Mouse (Mus musculus) lung, postnatal 0 days (tissue): ENCODE data around the gene Sod3. TPM values are rescaled to one million over a fixed set of nuclear protein-coding genes. Genes with fewer than 3 reads are reported as not detected.

ENCODE experiments used
- ATAC-seq: fragments of 200-750 bp; cut with Nextera tagmentation; 2 replicates; pipeline ENCODE4 v1.8.0; 2017; ENCODE audit warnings: moderate library complexity
- DNase-seq: peaks from one replicate; pipeline ENCODE4 v3.0.0-alpha.2; 2016; ENCODE audit warnings: low spot score
- H3K27ac ChIP-seq: fragments of 300-500 bp; sonication (generic); 2 replicates; pipeline ENCODE4 v1.5.1; 2014; ENCODE audit warnings: antibody characterized with exemption, mild to moderate bottlenecking, low read length, mixed read lengths
- H3K27me3 ChIP-seq: fragments of 300-500 bp; sonication (generic); replicated peaks from 2 replicates; pipeline ENCODE4 v1.6.1; 2014; ENCODE audit warnings: low read length, mixed read lengths; ENCODE audit not compliant: insufficient read depth
- H3K36me3 ChIP-seq: fragments of 300-500 bp; sonication (generic); 2 replicates; pipeline ENCODE4 v1.6.1; 2014; ENCODE audit warnings: low read length, mixed read lengths; ENCODE audit not compliant: insufficient read depth
- H3K4me1 ChIP-seq: fragments of 300-500 bp; sonication (generic); 2 replicates; pipeline ENCODE4 v1.6.1; 2014; ENCODE audit warnings: antibody characterized with exemption, low read depth, low read length, mixed read lengths; ENCODE audit not compliant: insufficient read depth
- H3K4me2 ChIP-seq: fragments of 300-500 bp; sonication (generic); replicated peaks from 2 replicates; pipeline ENCODE4 v1.6.1; 2014; ENCODE audit warnings: low read depth, mild to moderate bottlenecking, low read length, moderate library complexity, mixed read lengths
- H3K4me3 ChIP-seq: fragments of 300-500 bp; sonication (generic); 2 replicates; pipeline ENCODE4 v1.5.1; 2014; ENCODE audit warnings: low read depth, low read length
- H3K9ac ChIP-seq: fragments of 300-500 bp; sonication (generic); replicated peaks from 2 replicates; pipeline ENCODE4 v1.6.1; 2014; ENCODE audit warnings: low read depth, mild to moderate bottlenecking
- H3K9me3 ChIP-seq: fragments of 300-500 bp; sonication (generic); 2 replicates; pipeline ENCODE4 v1.6.1; 2016; ENCODE audit warnings: low read length, mixed read lengths
- CTCF ChIP-seq: IDR thresholded peaks from 2 replicates; pipeline ENCODE4 v1.5.1; 2016; ENCODE audit warnings: antibody characterized with exemption, mild to moderate bottlenecking
- EP300 ChIP-seq: IDR thresholded peaks from 2 replicates; pipeline ENCODE4 v1.6.1; 2016; ENCODE audit warnings: antibody characterized with exemption, mild to moderate bottlenecking, control low read depth
- WGBS: fragments of 180-500 bp; shearing (Covaris S2); extraction: QIAGEN DNeasy Blood & Tissue Kit; methylation state at CpG from one replicate; pipeline ENCODE4 v1.1.7; 2014; 5-methylcytosine and 5-hydroxymethylcytosine counted together
- polyA plus RNA-seq: library from polyadenylated mRNA; unstranded; fragments of >200 nt; fragmentation: Nextera tagmentation; extraction: Ambion mirVana; gene quantifications from 2 replicates; pipeline ENCODE4 v1.2.1, GENCODE M21; 2015

Gene Sod3
- polyA plus RNA-seq, 1 experiment from 2014 or later, result 16.8 TPM

GRCm38 (mm10) chr5:52408668-52409315, 45.2 kb downstream of the Sod3 start:
- no peak for ATAC-seq
- H3K9me3 ChIP-seq, result no peaks in the 10 kb centered on the region
- no peak for DNase-seq

GRCm38 (mm10) chr5:52410197-52410596, 46.6 kb downstream of the Sod3 start:
- H3K9ac ChIP-seq, result no peak overlapping the region
- H3K27me3 ChIP-seq, result no peaks in the 10 kb centered on the region
- TF ChIP-seq EP300 (no peak), CTCF (no peak)
- H3K4me1 ChIP-seq, result no peaks in the 10 kb centered on the region
- WGBS, result 68% methylated on average over 12 of the region's 12 CpGs
- DNase-seq (no peak), ATAC-seq (no peak)
- no peaks in the 10 kb centered on the region for H3K9me3 ChIP-seq
- H3K27ac ChIP-seq, result no peak overlapping the region
- H3K4me3 ChIP-seq, result no peak overlapping the region
- H3K36me3 ChIP-seq, result no peaks in the 10 kb centered on the region
- no peak overlapping the region for H3K4me2 ChIP-seq

More at GRCm38 (mm10) chr5:52408668-52409315, 45.2 kb downstream of the Sod3 start:
- WGBS, result 63% methylated on average over 7 of the region's 7 CpGs
- TF ChIP-seq EP300 (no peak), CTCF (no peak)
- no peaks in the 10 kb centered on the region for H3K4me1 ChIP-seq
- H3K9ac ChIP-seq, result no peak overlapping the region
- H3K4me2 ChIP-seq, result no peak overlapping the region
- H3K27ac ChIP-seq, result no peak overlapping the region
- no peaks in the 10 kb centered on the region for H3K27me3 ChIP-seq
- H3K4me3 ChIP-seq, result no peak overlapping the region
- H3K36me3 ChIP-seq, result no peaks in the 10 kb centered on the region

- Histone ChIP-seq H3K9ac (no peak overlapping the region), H3K9me3 (no peaks in the 10 kb centered on the region), H3K36me3 (no peaks in the 10 kb centered on the region), H3K27me3 (no peaks in the 10 kb centered on the region), H3K27ac (no peak overlapping the region), H3K4me1 (no peaks in the 10 kb centered on the region), H3K4me2 (no peak overlapping the region), H3K4me3 (no peak overlapping the region)
- ATAC-seq (no peak), DNase-seq (peak; percentile 27)
- WGBS, result 56% methylated on average over 3 of the region's 3 CpGs
- no peak for TF ChIP-seq EP300
- no peak for TF ChIP-seq CTCF
These were observed 48.0 kb downstream of the Sod3 start for GRCm38 (mm10) chr5:52411567-52411966.

- no peak for TF ChIP-seq EP300
- TF ChIP-seq CTCF, result no peak
- Histone ChIP-seq H3K27me3 (no peaks in the 10 kb centered on the region), H3K9me3 (no peaks in the 10 kb centered on the region), H3K9ac (no peak overlapping the region), H3K4me3 (no peak overlapping the region), H3K36me3 (no peaks in the 10 kb centered on the region), H3K27ac (no peak overlapping the region), H3K4me2 (no peak overlapping the region), H3K4me1 (no peaks in the 10 kb centered on the region)
- ATAC-seq, result no peak
- no peak for DNase-seq
- 82% methylated on average over 1 of the region's 1 CpGs for WGBS
These were observed 51.6 kb downstream of the Sod3 start for GRCm38 (mm10) chr5:52415193-52415592.

- TF ChIP-seq CTCF (no peak), EP300 (no peak)
- no peak for ATAC-seq
- no peak overlapping the region for H3K4me3 ChIP-seq
- DNase-seq, result no peak
- no peak overlapping the region for H3K9ac ChIP-seq
- no peaks in the 10 kb centered on the region for H3K9me3 ChIP-seq
- H3K4me1 ChIP-seq, result no peaks in the 10 kb centered on the region
- H3K27ac ChIP-seq, result no peak overlapping the region
- H3K36me3 ChIP-seq, result no peaks in the 10 kb centered on the region
- no peak overlapping the region for H3K4me2 ChIP-seq
- WGBS, result 70% methylated on average over 6 of the region's 6 CpGs
- no peaks in the 10 kb centered on the region for H3K27me3 ChIP-seq
These were observed 52.3 kb downstream of the Sod3 start for GRCm38 (mm10) chr5:52415917-52416316.

GRCm38 (mm10) chr5:52416485-52416884, 52.9 kb downstream of the Sod3 start:
- no peak for ATAC-seq
- Histone ChIP-seq H3K9ac (no peak overlapping the region), H3K9me3 (no peaks in the 10 kb centered on the region), H3K4me3 (no peak overlapping the region), H3K4me2 (no peak overlapping the region), H3K36me3 (no peaks in the 10 kb centered on the region), H3K27ac (no peak overlapping the region), H3K4me1 (no peaks in the 10 kb centered on the region), H3K27me3 (no peaks in the 10 kb centered on the region)
- 71% methylated on average over 2 of the region's 2 CpGs for WGBS
- TF ChIP-seq EP300, result no peak
- TF ChIP-seq CTCF, result no peak
- DNase-seq, result no peak

Other genes with a start within 250 kb of the Sod3 start
- 62.6 and 68.8 TPM in 2 replicates for gene Dhx15, start 173.3 kb upstream of the Sod3 start, polyA plus RNA-seq
- gene Ccdc149, start 107.7 kb downstream of the Sod3 start, polyA plus RNA-seq, result 3.4 TPM in 2 replicates
- gene Lgi2, start 202.7 kb downstream of the Sod3 start, polyA plus RNA-seq, result 2.0 and 2.1 TPM in 2 replicates